Mouse (Mus musculus): Measurements from ENCODE around the gene Vangl1. TPM values are rescaled to one million over a fixed set of nuclear protein-coding genes. Genes with fewer than 3 reads are reported as not detected.
"Not testable (repeated sequence)": the region's sequence is repeated elsewhere in the genome, so short reads cannot be mapped to it uniquely, and the experiment has no call there.

The Vangl1 gene
- polyA plus RNA-seq, 1 experiment: 31.1 TPM

DNA sequence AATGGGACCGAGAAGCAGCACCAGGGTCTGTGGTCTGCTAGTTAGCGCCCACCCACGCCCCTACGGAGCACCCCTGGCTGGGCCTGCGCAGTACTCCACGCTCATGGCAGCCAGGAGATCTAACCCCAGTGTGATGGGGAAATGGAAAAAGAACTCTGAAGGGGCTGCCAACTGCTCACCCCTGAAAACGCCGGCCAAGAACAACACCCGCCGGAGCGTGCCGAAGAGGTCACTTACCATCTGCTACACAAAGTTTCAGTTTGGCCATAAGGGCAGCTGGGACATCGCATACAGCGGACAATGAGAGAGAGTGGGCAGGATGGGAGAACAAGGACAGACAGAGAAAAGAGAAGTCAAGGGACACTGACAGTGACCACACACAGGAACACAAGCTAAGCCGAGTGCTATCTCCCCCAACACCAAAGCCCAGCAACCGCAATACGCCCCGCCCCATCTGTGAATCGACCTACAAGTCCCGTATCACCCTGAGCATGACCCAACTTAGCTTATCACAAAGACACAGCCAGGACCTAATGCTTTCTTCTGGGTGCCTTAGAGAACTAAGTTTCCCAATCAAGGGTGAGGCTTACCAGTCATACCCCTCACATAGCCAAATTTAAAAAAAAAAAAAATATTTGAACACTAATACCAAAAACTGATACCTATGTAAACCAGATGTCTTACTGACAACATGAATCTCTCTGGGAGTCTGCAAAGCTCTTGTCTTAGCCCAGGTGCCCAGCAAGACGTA, 38.8 kb downstream of the Vangl1 start:
- H3K27me3 ChIP-seq (replicated peaks; ENCODE audit: control insufficient read depth, insufficient read depth, low read length): no peaks in the 10 kb centered on the region
- DNase-seq: no peak
- H3K4me3 ChIP-seq (ENCODE audit: insufficient read depth, low read depth, low read length): no peak overlapping the region
- no peaks in the 10 kb centered on the region for H3K36me3 ChIP-seq (ENCODE audit: control insufficient read depth, insufficient read depth, low read length)
- H3K27ac ChIP-seq (ENCODE audit: insufficient read depth, low read depth, low read length): no peak overlapping the region
- WGBS: 74% methylated on average over 21 of the region's 21 CpGs
- no peaks in the 10 kb centered on the region; the same call in 1 of the 2 replicates for H3K4me1 ChIP-seq (ENCODE audit: control insufficient read depth, insufficient read depth, low read length)
- TF ChIP-seq POLR2A (IDR thresholded peaks at IDR 0.05; ENCODE audit: low read depth, low read length) (no peak), CTCF (conservative IDR thresholded peaks at IDR 0.05; ENCODE audit: insufficient read depth, insufficient read length, low read depth, low read length) (no peak)

DNA sequence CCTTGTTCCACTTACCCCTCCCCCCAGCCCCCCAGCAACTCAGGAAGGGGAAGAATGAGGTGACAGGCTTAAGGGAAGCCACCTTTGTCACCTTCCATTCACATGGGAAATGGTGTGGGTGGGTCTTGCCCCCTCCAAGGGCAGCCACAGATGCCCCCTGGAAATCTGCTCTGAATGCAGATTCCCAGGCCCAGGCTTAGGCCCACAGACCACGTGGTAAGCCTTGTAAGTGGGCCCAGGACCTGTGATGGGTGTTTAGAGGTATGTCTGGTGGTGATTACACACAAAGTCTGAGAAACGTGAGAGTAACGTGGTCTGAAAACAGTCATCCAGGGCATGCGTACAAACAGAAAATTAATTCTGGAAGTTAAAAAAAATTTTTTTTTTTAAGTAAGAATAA, 39.6 kb downstream of the Vangl1 start:
- H3K36me3 ChIP-seq (ENCODE audit: control insufficient read depth, insufficient read depth, low read length): no peaks in the 10 kb centered on the region
- H3K27ac ChIP-seq (ENCODE audit: insufficient read depth, low read depth, low read length): no peak overlapping the region
- no peak for TF ChIP-seq CTCF (conservative IDR thresholded peaks at IDR 0.05; ENCODE audit: insufficient read depth, insufficient read length, low read depth, low read length)
- no peak for TF ChIP-seq POLR2A (IDR thresholded peaks at IDR 0.05; ENCODE audit: low read depth, low read length)
- WGBS: 67% methylated on average over 4 of the region's 4 CpGs
- H3K4me3 ChIP-seq (ENCODE audit: insufficient read depth, low read depth, low read length): no peak overlapping the region
- H3K27me3 ChIP-seq (replicated peaks; ENCODE audit: control insufficient read depth, insufficient read depth, low read length): no peaks in the 10 kb centered on the region
- no peak for DNase-seq
- H3K4me1 ChIP-seq (ENCODE audit: control insufficient read depth, insufficient read depth, low read length): no peaks in the 10 kb centered on the region; the same call in 1 of the 2 replicates

DNA sequence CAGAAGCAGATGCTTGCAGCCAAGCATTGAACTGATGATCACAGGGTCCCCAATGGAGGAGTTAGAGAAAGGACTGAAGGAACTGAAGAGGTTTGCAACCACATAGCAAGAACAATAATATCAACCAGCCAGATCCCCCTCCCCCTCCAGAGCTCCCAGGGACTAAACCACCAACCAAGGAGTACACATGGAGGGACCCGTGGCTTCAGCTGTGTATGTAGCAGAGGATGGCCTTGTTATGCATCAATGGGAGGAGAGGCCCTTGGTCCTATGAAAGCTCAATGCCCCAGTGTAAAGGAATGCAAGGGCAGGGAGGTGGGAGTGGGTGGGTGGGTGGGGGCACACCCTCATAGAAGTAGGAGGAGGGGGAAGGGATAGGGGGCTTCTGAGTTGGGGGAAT, 40.6 kb downstream of the Vangl1 start:
- H3K4me1 ChIP-seq (ENCODE audit: control insufficient read depth, insufficient read depth, low read length); H3K27me3 ChIP-seq (replicated peaks; ENCODE audit: control insufficient read depth, insufficient read depth, low read length); H3K4me3 ChIP-seq (ENCODE audit: insufficient read depth, low read depth, low read length); H3K36me3 ChIP-seq (ENCODE audit: control insufficient read depth, insufficient read depth, low read length); DNase-seq; H3K27ac ChIP-seq (ENCODE audit: insufficient read depth, low read depth, low read length): not testable (repeated sequence)
- 91% methylated on average over 1 of the region's 1 CpGs for WGBS

DNA sequence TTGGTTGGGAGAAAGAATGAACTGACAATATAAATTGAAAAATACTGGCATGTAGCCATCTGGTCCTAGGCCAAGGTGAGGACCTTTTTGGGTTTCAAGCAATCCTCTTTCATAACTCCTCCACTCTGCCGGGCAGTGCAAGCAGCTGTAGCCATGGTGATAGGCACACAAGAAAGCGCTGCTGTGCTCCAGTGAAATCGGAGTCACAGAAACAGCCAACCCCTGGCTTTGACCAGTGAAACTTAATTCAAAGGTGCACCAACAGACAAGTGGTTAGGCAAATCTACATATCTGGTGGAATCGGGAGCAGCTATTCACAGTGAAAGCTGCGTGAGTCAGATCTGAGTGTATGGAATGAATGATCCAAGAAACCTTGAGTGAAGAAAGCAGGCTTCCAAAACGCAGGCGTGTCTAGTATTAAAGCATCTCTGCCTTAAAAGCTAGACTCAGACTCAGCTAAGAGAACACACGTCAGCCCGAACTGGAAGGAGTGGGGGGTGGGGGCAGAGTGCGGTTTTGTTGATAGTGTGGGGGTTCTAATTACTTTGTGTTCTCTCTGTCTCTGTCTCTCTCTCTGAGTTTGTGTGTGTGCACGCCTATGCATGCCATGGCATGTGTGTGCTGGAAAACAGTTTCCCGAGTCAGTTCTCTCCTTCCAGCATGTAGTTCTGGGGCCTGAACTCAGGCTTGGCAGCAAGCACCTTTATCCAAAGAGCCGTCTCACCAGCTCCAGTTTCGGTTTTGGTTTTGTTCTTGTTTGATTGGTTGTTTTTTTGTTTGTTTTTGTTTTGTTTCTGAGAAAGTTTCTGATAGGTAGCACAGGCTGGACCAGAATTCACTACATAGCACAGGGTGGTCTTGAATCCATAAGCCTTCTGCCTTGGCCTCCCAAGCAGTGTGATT, 44.8 kb downstream of the Vangl1 start:
- no peak for TF ChIP-seq CTCF (conservative IDR thresholded peaks at IDR 0.05; ENCODE audit: insufficient read depth, insufficient read length, low read depth, low read length)
- TF ChIP-seq POLR2A (IDR thresholded peaks at IDR 0.05; ENCODE audit: low read depth, low read length): no peak
- H3K4me1 ChIP-seq (ENCODE audit: control insufficient read depth, insufficient read depth, low read length): no peaks in the 10 kb centered on the region
- 62% methylated on average over 14 of the region's 14 CpGs for WGBS
- H3K4me3 ChIP-seq (ENCODE audit: insufficient read depth, low read depth, low read length): no peak overlapping the region
- H3K27ac ChIP-seq (ENCODE audit: insufficient read depth, low read depth, low read length): no peak overlapping the region
- H3K36me3 ChIP-seq (ENCODE audit: control insufficient read depth, insufficient read depth, low read length): peaks cover 2% of the 10 kb centered on the region; the same call in 1 of the 2 replicates
- peak; percentile 27 for DNase-seq
- H3K27me3 ChIP-seq (replicated peaks; ENCODE audit: control insufficient read depth, insufficient read depth, low read length): no peaks in the 10 kb centered on the region

DNA sequence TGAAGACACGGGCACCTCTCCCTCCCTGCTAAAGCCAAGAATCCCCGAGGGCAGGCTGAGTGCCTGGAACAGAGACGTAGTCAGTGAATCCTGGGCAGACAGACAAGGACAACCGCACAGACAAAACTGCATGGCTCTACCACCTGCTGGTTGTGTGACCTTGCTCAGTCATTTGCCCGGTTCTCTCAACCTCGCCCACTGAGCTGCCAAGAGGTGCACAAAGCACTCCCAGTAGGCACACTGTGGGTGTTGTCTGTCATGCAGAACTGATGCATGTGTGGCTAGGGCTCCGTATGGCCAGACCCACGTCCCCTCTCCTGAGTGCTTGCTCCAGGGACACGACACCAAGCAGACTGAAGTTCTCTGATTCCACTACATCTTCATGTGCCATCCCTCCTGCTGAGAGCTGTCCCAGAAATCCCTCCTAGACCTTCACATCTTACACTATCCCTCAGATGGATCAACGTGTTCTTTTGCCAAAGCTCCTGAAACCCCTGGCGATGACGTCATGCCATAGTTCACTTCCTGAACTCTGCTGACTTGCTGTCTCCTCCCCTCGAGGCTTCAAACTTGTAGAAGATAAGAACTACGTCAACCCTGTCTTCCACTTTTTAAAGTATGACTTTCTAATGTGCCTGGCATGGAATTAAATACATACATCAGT, 45.6 kb downstream of the Vangl1 start:
- 66% methylated on average over 14 of the region's 14 CpGs for WGBS
- no peak for DNase-seq
- Histone ChIP-seq H3K27me3 (replicated peaks; ENCODE audit: control insufficient read depth, insufficient read depth, low read length) (no peaks in the 10 kb centered on the region), H3K27ac (ENCODE audit: insufficient read depth, low read depth, low read length) (no peak overlapping the region), H3K36me3 (ENCODE audit: control insufficient read depth, insufficient read depth, low read length) (peaks cover 2% of the 10 kb centered on the region; the same call in 1 of the 2 replicates), H3K4me3 (ENCODE audit: insufficient read depth, low read depth, low read length) (no peak overlapping the region), H3K4me1 (ENCODE audit: control insufficient read depth, insufficient read depth, low read length) (peaks cover 5% of the 10 kb centered on the region)
- no peak for TF ChIP-seq CTCF (conservative IDR thresholded peaks at IDR 0.05; ENCODE audit: insufficient read depth, insufficient read length, low read depth, low read length)

DNA sequence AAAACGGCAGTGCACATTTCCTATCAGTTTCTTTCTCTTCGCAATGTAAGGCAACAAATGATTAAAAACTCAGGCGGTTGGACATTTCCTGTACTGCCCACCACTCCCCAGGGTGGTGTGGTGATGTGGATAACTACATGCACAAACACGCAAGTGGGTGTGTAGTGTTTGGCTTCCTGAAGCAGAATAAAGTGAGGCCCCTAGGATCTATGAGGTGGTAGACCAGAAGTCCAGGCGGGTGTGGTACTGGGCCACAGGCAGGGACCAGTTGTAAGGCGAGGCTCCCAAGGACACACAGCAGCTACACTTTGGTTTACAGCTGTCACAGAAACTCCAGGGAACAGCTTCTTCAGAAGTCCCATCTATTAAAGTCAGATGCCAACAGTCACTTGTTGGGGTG, 46.8 kb downstream of the Vangl1 start:
- no peak for DNase-seq
- no peak overlapping the region for H3K4me3 ChIP-seq (ENCODE audit: insufficient read depth, low read depth, low read length)
- H3K27ac ChIP-seq (ENCODE audit: insufficient read depth, low read depth, low read length): no peak overlapping the region
- peaks cover 2% of the 10 kb centered on the region; the same call in 1 of the 2 replicates for H3K36me3 ChIP-seq (ENCODE audit: control insufficient read depth, insufficient read depth, low read length)
- peaks cover 10% of the 10 kb centered on the region for H3K4me1 ChIP-seq (ENCODE audit: control insufficient read depth, insufficient read depth, low read length)
- H3K27me3 ChIP-seq (replicated peaks; ENCODE audit: control insufficient read depth, insufficient read depth, low read length): no peaks in the 10 kb centered on the region
- TF ChIP-seq POLR2A (IDR thresholded peaks at IDR 0.05; ENCODE audit: low read depth, low read length) (no peak), CTCF (conservative IDR thresholded peaks at IDR 0.05; ENCODE audit: insufficient read depth, insufficient read length, low read depth, low read length) (no peak)
- WGBS: 85% methylated on average over 6 of the region's 6 CpGs

DNA sequence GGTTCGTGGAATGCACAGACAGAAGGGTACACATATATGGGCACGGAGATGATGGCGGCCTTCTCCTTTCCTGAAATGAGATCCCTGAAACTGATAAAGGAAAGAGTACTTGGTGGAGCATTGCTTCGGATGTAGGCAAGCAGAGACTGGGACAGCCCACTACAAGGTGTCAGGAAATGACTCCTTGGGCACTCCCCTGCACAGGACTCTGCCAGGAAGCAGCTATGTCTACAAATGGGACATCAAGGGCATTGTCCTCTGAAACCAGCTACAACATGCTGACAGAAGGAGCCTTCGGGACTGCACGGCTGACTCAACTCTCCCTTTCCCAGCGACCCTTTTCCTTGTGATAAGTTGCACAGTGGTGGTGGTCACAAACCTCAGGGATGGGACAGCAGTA, 47.8 kb downstream of the Vangl1 start:
- H3K27ac ChIP-seq (ENCODE audit: insufficient read depth, low read depth, low read length): no peak overlapping the region
- H3K4me3 ChIP-seq (ENCODE audit: insufficient read depth, low read depth, low read length): no peak overlapping the region
- no peak for TF ChIP-seq CTCF (conservative IDR thresholded peaks at IDR 0.05; ENCODE audit: insufficient read depth, insufficient read length, low read depth, low read length)
- no peak for TF ChIP-seq POLR2A (IDR thresholded peaks at IDR 0.05; ENCODE audit: low read depth, low read length)
- peaks cover 2% of the 10 kb centered on the region; the same call in 1 of the 2 replicates for H3K36me3 ChIP-seq (ENCODE audit: control insufficient read depth, insufficient read depth, low read length)
- H3K27me3 ChIP-seq (replicated peaks; ENCODE audit: control insufficient read depth, insufficient read depth, low read length): no peaks in the 10 kb centered on the region
- 72% methylated on average over 7 of the region's 7 CpGs for WGBS
- no peak for DNase-seq
- H3K4me1 ChIP-seq (ENCODE audit: control insufficient read depth, insufficient read depth, low read length): peaks cover 16% of the 10 kb centered on the region

All from kidney, adult 2 months (tissue).